Mouse (Mus musculus) CH12.LX (cell line): ENCODE data around the gene Abca17. TPM values are rescaled to one million over a fixed set of nuclear protein-coding genes. Genes with fewer than 3 reads are reported as not detected.

ENCODE experiments used
- DNase-seq: peaks from one replicate; pipeline ENCODE4 v3.0.0-alpha.2; 2013; ENCODE audit errors: extremely low read depth
- H3K27ac ChIP-seq: 2 replicates; pipeline ENCODE4 v1.5.1; 2012; ENCODE audit warnings: low read depth, mild to moderate bottlenecking, control low read depth, moderate library complexity; ENCODE audit not compliant: insufficient read depth
- H3K27me3 ChIP-seq: replicated peaks from 2 replicates; pipeline ENCODE3; 2012; ENCODE audit warnings: inconsistent platforms
- H3K36me3 ChIP-seq, 2 experiments: replicated peaks in 1 of 2; 2 replicates each; pipeline versions ENCODE3 to v1.6.1; 2012; ENCODE audit warnings: inconsistent platforms in 1 of 2, low read length in 1 of 2, mild to moderate bottlenecking in 1 of 2, mixed read lengths in 1 of 2, moderate library complexity in 1 of 2; ENCODE audit not compliant: control insufficient read depth in 1 of 2, insufficient read depth in 1 of 2
- H3K4me1 ChIP-seq, 2 experiments: 2 replicates each; pipeline ENCODE4 v1.6.1; 2012; ENCODE audit warnings: inconsistent platforms in 1 of 2, moderate library complexity in 1 of 2; ENCODE audit not compliant: insufficient read depth in 2 of 2, control insufficient read depth in 1 of 2
- H3K4me2 ChIP-seq: 2 replicates; pipeline ENCODE4 v1.6.1; 2012; ENCODE audit warnings: low read depth, mild to moderate bottlenecking, control low read depth; ENCODE audit not compliant: poor library complexity, insufficient read depth, severe bottlenecking
- H3K4me3 ChIP-seq, 3 experiments: fragments of 150-350 bp in 1 of 3; sonication (generic) in 1 of 3; replicated peaks in 1 of 3; 2 replicates each; pipeline versions ENCODE3 to v1.5.1; 2011 to 2012; ENCODE audit warnings: low read depth in 2 of 3, low read length in 2 of 3, mild to moderate bottlenecking in 2 of 3, moderate library complexity in 2 of 3, control low read depth in 1 of 3, improper control_type of control experiment in 1 of 3, inconsistent platforms in 1 of 3, mixed read lengths in 1 of 3; ENCODE audit not compliant: poor library complexity in 1 of 3
- H3K79me2 ChIP-seq: replicated peaks from 2 replicates; pipeline ENCODE4 v1.6.1; 2012; ENCODE audit warnings: mild to moderate bottlenecking, moderate library complexity; ENCODE audit not compliant: control insufficient read depth, poor library complexity, insufficient read depth, severe bottlenecking; ENCODE audit errors: extremely low read depth
- H3K9ac ChIP-seq: 2 replicates; pipeline ENCODE4 v1.6.1; 2012; ENCODE audit warnings: low read depth, mild to moderate bottlenecking, control low read depth, moderate library complexity; ENCODE audit not compliant: insufficient read depth
- H3K9me3 ChIP-seq: replicated peaks from 2 replicates; pipeline ENCODE3; 2012; ENCODE audit warnings: low read length, inconsistent platforms, mixed read lengths
- E2F4 ChIP-seq: IDR thresholded peaks from 2 replicates; pipeline ENCODE4 v1.6.1; 2011; ENCODE audit warnings: low read depth, low read length, improper control_type of control experiment; ENCODE audit not compliant: insufficient replicate concordance
- ETS1 ChIP-seq: conservative IDR thresholded peaks from 2 replicates; pipeline ENCODE4 v1.6.1; 2012; ENCODE audit warnings: low read depth, mild to moderate bottlenecking, inconsistent platforms, low read length, improper control_type of control experiment, moderate library complexity
- JUN ChIP-seq: IDR thresholded peaks from 2 replicates; pipeline ENCODE4 v1.6.1; 2011; ENCODE audit warnings: low read depth, mild to moderate bottlenecking, low read length, improper control_type of control experiment, moderate library complexity; ENCODE audit not compliant: insufficient read depth
- JUND ChIP-seq: conservative IDR thresholded peaks from 2 replicates; pipeline ENCODE4 v1.6.1; 2011; ENCODE audit warnings: low read depth, low read length, improper control_type of control experiment
- MAX ChIP-seq: IDR thresholded peaks from 2 replicates; pipeline ENCODE4 v1.6.1; 2011; ENCODE audit warnings: low read length, improper control_type of control experiment
- MAZ ChIP-seq: IDR thresholded peaks from 2 replicates; pipeline ENCODE4 v1.6.1; 2012; ENCODE audit warnings: low read depth, mild to moderate bottlenecking, inconsistent platforms, low read length, improper control_type of control experiment, moderate library complexity
- NRF1 ChIP-seq: IDR thresholded peaks from 2 replicates; pipeline ENCODE4 v1.6.1; 2014; ENCODE audit warnings: low read depth, mild to moderate bottlenecking, inconsistent platforms, low read length, improper control_type of control experiment, moderate library complexity
- PAX5 ChIP-seq: IDR thresholded peaks from 2 replicates; pipeline ENCODE4 v1.6.1; 2012; ENCODE audit warnings: low read length, inconsistent platforms, mixed read lengths
- POLR2AphosphoS2 ChIP-seq: IDR thresholded peaks from 2 replicates; pipeline ENCODE4 v1.6.1; 2011; ENCODE audit warnings: low read depth, low read length, improper control_type of control experiment
- RAD21 ChIP-seq: IDR thresholded peaks from 2 replicates; pipeline ENCODE4 v1.6.1; 2011; ENCODE audit warnings: low read depth, mild to moderate bottlenecking, low read length, improper control_type of control experiment, moderate library complexity
- SIN3A ChIP-seq: IDR thresholded peaks from 2 replicates; pipeline ENCODE4 v1.6.1; 2012; ENCODE audit warnings: low read length, improper control_type of control experiment, inconsistent platforms
- SMC3 ChIP-seq: IDR thresholded peaks from 2 replicates; pipeline ENCODE4 v1.6.1; 2011; ENCODE audit warnings: low read depth, low read length, improper control_type of control experiment
- TCF12 ChIP-seq: IDR thresholded peaks from 2 replicates; pipeline ENCODE4 v1.6.1; 2014; ENCODE audit warnings: low read depth, mild to moderate bottlenecking, inconsistent platforms, low read length, improper control_type of control experiment
- UBTF ChIP-seq: IDR thresholded peaks from 2 replicates; pipeline ENCODE4 v1.6.1; 2012; ENCODE audit warnings: low read depth, mild to moderate bottlenecking, inconsistent platforms, low read length, improper control_type of control experiment, moderate library complexity
- USF1 ChIP-seq: IDR thresholded peaks from 2 replicates; pipeline ENCODE4 v1.6.1; 2014; ENCODE audit warnings: low read depth, mild to moderate bottlenecking, inconsistent platforms, low read length, improper control_type of control experiment
- USF2 ChIP-seq: conservative IDR thresholded peaks from 2 replicates; pipeline ENCODE4 v1.6.1; 2011; ENCODE audit warnings: low read depth, low read length, improper control_type of control experiment
- ZKSCAN1 ChIP-seq: IDR thresholded peaks from 2 replicates; pipeline ENCODE4 v1.6.1; 2012; ENCODE audit warnings: low read depth, inconsistent platforms, low read length, improper control_type of control experiment, borderline replicate concordance
- ZMIZ1 ChIP-seq: IDR thresholded peaks from 2 replicates; pipeline ENCODE4 v1.6.1; 2012; ENCODE audit warnings: low read depth, mild to moderate bottlenecking, inconsistent platforms, low read length, improper control_type of control experiment
- ZNF384 ChIP-seq: IDR thresholded peaks from 2 replicates; pipeline ENCODE4 v1.6.1; 2012; ENCODE audit warnings: low read depth, low read length, improper control_type of control experiment, inconsistent platforms
- dilution Hi-C: fragments of 300-500 bp; cut with MboI; formaldehyde crosslinking; loops from 2 replicates; pipeline ENCODE4 v1.14.3; 2020; ENCODE audit warnings: low sequenced_read_pairs; ENCODE audit not compliant: extremely low pct_unique_long_range_greater_than_20kb, extremely low pct_ligation_motif_present
- in situ Hi-C: fragments of 300-500 bp; cut with MboI; formaldehyde crosslinking; loops from 3 replicates; pipeline ENCODE4 v1.14.3; 2019; ENCODE audit warnings: low sequenced_read_pairs, low pct_ligation_motif_present, low pct_unique_long_range_greater_than_20kb, mixed read lengths
- polyA plus RNA-seq: library from polyadenylated mRNA; unstranded; fragments of >175 nt; gene quantifications from 2 replicates; pipeline ENCODE4 v1.2.1, GENCODE M21; 2012; ENCODE audit warnings: low read depth; ENCODE audit not compliant: insufficient read length
- total RNA-seq, 2 experiments: library from RNA; depleted of rRNA; stranded (reverse); fragments of 300-350 nt in 1 of 2; fragments of >200 nt in 1 of 2; gene quantifications; 2 replicates each; pipeline ENCODE4 v1.2.3; 2012 to 2014

Abca17 gene
- total and polyA plus RNA-seq, 3 experiments: not detected

GRCm38 (mm10) chr17:24224741-24225140, 126.1 kb downstream of the Abca17 start:
- no peak overlapping the region for H3K4me3 ChIP-seq
- H3K9ac ChIP-seq: no peak overlapping the region
- TF ChIP-seq POLR2AphosphoS2 (no peak), E2F4 (no peak), MAZ (no peak), NRF1 (no peak), JUN (no peak), ZKSCAN1 (no peak), MAX (no peak)
- dilution Hi-C loops: no loop called here
- H3K27ac ChIP-seq: no peak overlapping the region
- H3K4me1 ChIP-seq: peaks cover 2 to 19% of the 10 kb centered on the region in 2 experiments; a peak in 3 of 4 replicates
- DNase-seq: no peak
- in situ Hi-C loops: no loop called here
- H3K27me3 ChIP-seq: no peaks in the 10 kb centered on the region
- no peak overlapping the region for H3K4me2 ChIP-seq
- no peaks in the 10 kb centered on the region for H3K79me2 ChIP-seq
- H3K36me3 ChIP-seq: peaks cover 58 to 77% of the 10 kb centered on the region in 2 experiments
- no peaks in the 10 kb centered on the region for H3K9me3 ChIP-seq

GRCm38 (mm10) chr17:24223513-24223912, 127.4 kb downstream of the Abca17 start:
- no peak overlapping the region for H3K27ac ChIP-seq
- H3K36me3 ChIP-seq: peaks cover 55 to 72% of the 10 kb centered on the region in 2 experiments
- peaks cover 7 to 28% of the 10 kb centered on the region in 2 experiments for H3K4me1 ChIP-seq
- H3K9me3 ChIP-seq: no peaks in the 10 kb centered on the region
- H3K4me3 ChIP-seq: no peak overlapping the region
- no peak for TF ChIP-seq E2F4
- no peak for TF ChIP-seq SIN3A
- TF ChIP-seq RAD21: no peak
- no peak for TF ChIP-seq UBTF
- TF ChIP-seq PAX5: no peak
- TF ChIP-seq ETS1: no peak
- no peak for TF ChIP-seq USF2
- in situ Hi-C loops (no loop called here), dilution Hi-C loops (no loop called here)
- H3K27me3 ChIP-seq: no peaks in the 10 kb centered on the region
- no peak for DNase-seq
- no peaks in the 10 kb centered on the region for H3K79me2 ChIP-seq
- no peak overlapping the region for H3K9ac ChIP-seq
- no peak overlapping the region for H3K4me2 ChIP-seq

- H3K4me3 ChIP-seq: no peak overlapping the region
- no peak overlapping the region for H3K9ac ChIP-seq
- H3K9me3 ChIP-seq: no peaks in the 10 kb centered on the region
- H3K4me2 ChIP-seq: no peak overlapping the region
- in situ Hi-C loops (no loop called here), dilution Hi-C loops (no loop called here)
- no peak for TF ChIP-seq JUND
- TF ChIP-seq TCF12: no peak
- no peak for TF ChIP-seq USF1
- no peak for TF ChIP-seq ZNF384
- TF ChIP-seq ZMIZ1: no peak
- TF ChIP-seq UBTF: no peak
- no peak for TF ChIP-seq POLR2AphosphoS2
- TF ChIP-seq SMC3: no peak
- H3K4me1 ChIP-seq: peaks cover 7 to 28% of the 10 kb centered on the region in 2 experiments
- no peaks in the 10 kb centered on the region for H3K27me3 ChIP-seq
- H3K36me3 ChIP-seq: peaks cover 53 to 72% of the 10 kb centered on the region in 2 experiments
- no peak for DNase-seq
- no peaks in the 10 kb centered on the region; the same call in 1 of the 2 replicates for H3K79me2 ChIP-seq
- H3K27ac ChIP-seq: no peak overlapping the region
These were observed 128.2 kb downstream of the Abca17 start for GRCm38 (mm10) chr17:24222653-24223052.
